Mouse (Mus musculus) effector memory CD4-positive, alpha-beta T cell, adult 7 months (primary cell): Measurements from ENCODE around the gene Mthfd1l. TPM values are rescaled to one million over a fixed set of nuclear protein-coding genes. Genes with fewer than 3 reads are reported as not detected.

Experiments
- polyA plus RNA-seq: library from polyadenylated mRNA; unstranded; fragments of 100-300 nt; shearing (Covaris generic); gene quantifications from one replicate; pipeline ENCODE4 v1.2.1, GENCODE M21; 2017

The Mthfd1l gene
- 19.5 TPM for polyA plus RNA-seq

DNA sequence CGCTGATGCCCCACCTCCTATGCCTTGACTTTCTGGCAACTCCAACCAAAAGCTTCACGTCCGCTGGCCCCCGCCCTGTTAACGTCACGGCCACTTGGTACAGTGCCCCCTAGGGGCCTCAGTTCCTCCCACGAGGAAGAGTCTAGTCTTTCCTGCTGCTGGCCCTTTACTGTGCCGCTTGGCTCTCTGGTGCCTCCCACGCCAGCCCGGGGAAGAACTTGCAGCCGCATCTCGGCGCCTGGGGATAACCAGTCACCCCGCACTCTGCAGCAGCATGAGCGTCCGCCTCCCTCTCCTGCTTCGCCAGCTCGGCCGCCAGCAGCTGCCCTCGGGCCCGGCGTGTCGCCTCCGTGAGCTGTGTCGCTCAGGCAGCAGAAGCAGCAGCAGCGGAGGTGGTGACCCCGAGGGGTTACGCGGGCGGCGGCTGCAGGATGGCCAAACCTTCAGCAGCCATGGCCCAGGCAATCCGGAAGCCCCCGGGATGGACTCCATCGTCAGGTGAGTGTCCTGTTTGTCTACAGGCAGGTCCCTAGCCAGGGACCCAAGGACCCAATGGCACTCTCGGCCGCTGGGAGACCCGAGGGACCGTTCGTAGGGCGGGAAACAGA, at the start of gene Mthfd1l:
Gene Mthfd1l (plus strand): TSS at position 138 of the 608 bp plus-strand sequence.

Other genes starting within 250 kb of the Mthfd1l start
- 0.63 TPM for gene Plekhg1, start 232.8 kb upstream of the Mthfd1l start, polyA plus RNA-seq